Mouse (Mus musculus) heart, postnatal 0 days (tissue): ENCODE data around the gene Ticam1.

Experiments used
- CTCF ChIP-seq: IDR thresholded peaks from 2 replicates; pipeline ENCODE4 v1.5.1; 2016; ENCODE audit warnings: antibody characterized with exemption, control low read depth, low read depth
- EP300 ChIP-seq: IDR thresholded peaks from 2 replicates; pipeline ENCODE4 v1.6.1; 2016; ENCODE audit warnings: antibody characterized with exemption, low read depth

DNA sequence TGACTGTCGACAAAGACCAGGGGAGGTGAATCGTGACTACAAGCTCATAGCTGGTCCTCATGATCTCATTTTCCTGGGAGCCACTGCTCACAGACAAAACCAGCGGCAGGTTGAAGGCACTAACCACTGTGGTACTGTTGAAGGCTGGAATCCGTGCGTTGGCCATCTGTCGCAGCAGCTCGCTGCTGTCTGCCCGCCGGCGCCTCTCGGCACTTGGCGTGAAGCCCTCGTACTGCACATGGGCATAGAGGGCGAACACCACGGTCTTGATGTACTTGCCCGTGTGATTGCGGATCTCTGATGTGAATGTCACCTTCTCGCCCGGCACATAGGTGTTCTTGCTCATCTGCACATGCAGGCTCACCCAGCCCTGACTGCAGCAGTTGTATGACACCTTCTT, 17.7 kb upstream of the Ticam1 start:
- TF ChIP-seq CTCF (no peak), EP300 (no peak)
